Mouse (Mus musculus) heart, adult 2 months (tissue): ENCODE measurements around the gene Creb3. TPM values are rescaled to one million over a fixed set of nuclear protein-coding genes. Genes with fewer than 3 reads are reported as not detected.
A peak's percentile ranks its signal among the peaks of the same experiment; 100 is the strongest.

ENCODE experiments used
- DNase-seq, 2 experiments: peaks; one replicate each; pipeline ENCODE4 v3.0.0; 2021
- H3K27ac ChIP-seq: fragments of 200-600 bp; 2 replicates; pipeline ENCODE4 v1.8.1; 2022
- H3K27me3 ChIP-seq: fragments of 200-500 bp; 2 replicates; pipeline ENCODE4 v1.6.1; 2012; ENCODE audit warnings: mild to moderate bottlenecking, low read length, inconsistent platforms, mixed read lengths; ENCODE audit not compliant: control insufficient read depth, insufficient read depth
- H3K36me3 ChIP-seq: fragments of 200-500 bp; 2 replicates; pipeline ENCODE4 v1.6.1; 2012; ENCODE audit warnings: low read length, inconsistent platforms; ENCODE audit not compliant: control insufficient read depth, insufficient read depth
- H3K4me1 ChIP-seq: fragments of 200-500 bp; 2 replicates; pipeline ENCODE4 v1.6.1; 2011; ENCODE audit warnings: low read length; ENCODE audit not compliant: control insufficient read depth, insufficient read depth
- H3K4me3 ChIP-seq: fragments of 200-600 bp; 2 replicates; pipeline ENCODE4 v1.8.1; 2022
- H3K79me2 ChIP-seq: fragments of 200-500 bp; replicated peaks from 2 replicates; pipeline ENCODE4 v1.6.1; 2012; ENCODE audit warnings: mild to moderate bottlenecking, inconsistent platforms, low read length, moderate library complexity, mixed read lengths; ENCODE audit not compliant: control insufficient read depth, insufficient read depth
- H3K9ac ChIP-seq: fragments of 200-500 bp; 2 replicates; pipeline ENCODE4 v1.6.1; 2012; ENCODE audit warnings: low read depth, mild to moderate bottlenecking, control low read depth, inconsistent platforms, low read length, mixed read lengths
- CTCF ChIP-seq: fragments of 200-600 bp; IDR thresholded peaks from 2 replicates; pipeline ENCODE4 v1.8.1; 2022; ENCODE audit warnings: antibody characterized with exemption, mild to moderate bottlenecking, moderate library complexity
- EP300 ChIP-seq: fragments of 200-500 bp; IDR thresholded peaks from 2 replicates; pipeline ENCODE4 v1.6.1; 2011; ENCODE audit warnings: low read depth, low read length, control low read depth; ENCODE audit not compliant: insufficient read depth
- POLR2A ChIP-seq: fragments of 200-500 bp; IDR thresholded peaks from 2 replicates; pipeline ENCODE4 v1.6.1; 2011; ENCODE audit warnings: mild to moderate bottlenecking, low read depth, low read length, control low read depth; ENCODE audit not compliant: insufficient read depth
- WGBS: fragments of 180-500 bp; shearing (Covaris S2); methylation state at CpG from one replicate; pipeline ENCODE4 v1.1.7; 2018; 5-methylcytosine and 5-hydroxymethylcytosine counted together
- intact Hi-C: fragments of 180-260 bp; cut with DNase I; formaldehyde crosslinking; loops from one replicate; pipeline ENCODE4 v1.15.1; 2025
- polyA plus RNA-seq: library from polyadenylated mRNA; depleted of rRNA; stranded (reverse); fragments of >200 nt; gene quantifications from 2 replicates; pipeline ENCODE4 v1.2.3, GENCODE M21; 2012
- total RNA-seq, 2 experiments: library from RNA; stranded (reverse); gene quantifications; 2 replicates each; pipeline ENCODE4 v1.2.3; 2021

Creb3 gene
- total and polyA plus RNA-seq, 3 experiments: 29.8 to 46.5 (median 44.0) TPM

DNA sequence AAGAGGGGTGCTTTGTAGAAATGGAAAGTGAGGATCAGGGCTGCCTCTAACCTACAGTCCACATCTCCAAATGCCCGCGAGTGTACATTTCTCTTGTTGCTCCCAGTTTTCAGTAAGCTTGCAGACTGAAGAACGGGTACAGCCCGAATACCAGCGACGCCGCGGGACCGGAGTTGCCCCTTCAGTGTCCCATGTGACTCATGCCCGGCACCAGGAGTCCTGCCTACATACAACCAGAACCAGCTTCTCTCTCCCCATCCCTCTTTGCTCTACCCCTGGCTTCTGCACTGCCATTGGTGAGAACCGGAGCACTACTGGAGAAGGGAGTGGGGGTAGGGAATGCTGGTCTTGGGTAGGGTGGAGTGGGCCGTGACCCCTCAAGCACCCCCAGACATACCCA is 19.2 kb downstream of the Creb3 start:
- Histone ChIP-seq H3K4me1 (peaks cover 28% of the 10 kb centered on the region), H3K27me3 (no peaks in the 10 kb centered on the region), H3K27ac (no peak overlapping the region), H3K79me2 (0 out of 2 replicates have a peak, but pooled peaks cover under 1% of the 10 kb centered on the region), H3K36me3 (no peaks in the 10 kb centered on the region), H3K9ac (no peak overlapping the region), H3K4me3 (no peak overlapping the region)
- intact Hi-C loops: no loop called here
- TF ChIP-seq CTCF: no peak
- TF ChIP-seq POLR2A: no peak
- TF ChIP-seq EP300: no peak
- 95% methylated on average over 12 of the region's 12 CpGs for WGBS
- no peak for DNase-seq

DNA sequence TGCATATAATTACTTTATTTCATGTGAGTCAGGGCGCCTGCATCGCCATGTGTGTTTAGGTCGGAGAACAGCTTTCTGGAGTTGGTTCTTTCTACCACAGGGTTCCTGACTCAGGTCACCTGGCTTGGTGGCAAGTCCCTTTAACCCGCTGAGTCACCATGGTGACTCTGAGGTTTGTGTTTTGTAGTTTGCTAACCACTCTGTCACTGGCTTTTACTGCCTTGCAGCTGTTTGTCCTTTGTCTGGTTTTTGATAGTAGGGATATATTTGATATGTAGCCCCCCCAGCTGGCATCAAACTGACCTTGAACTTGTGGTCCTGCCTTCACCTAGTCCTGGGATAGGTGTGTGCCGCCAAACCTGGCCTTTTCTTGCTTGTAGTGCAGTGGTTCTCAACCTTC is 20.1 kb downstream of the Creb3 start:
- Histone ChIP-seq H3K4me1 (peaks cover 29% of the 10 kb centered on the region), H3K79me2 (no peaks in the 10 kb centered on the region), H3K27me3 (no peaks in the 10 kb centered on the region), H3K27ac (no peak overlapping the region; the same call in 1 of the 2 replicates), H3K4me3 (no peak overlapping the region), H3K36me3 (no peaks in the 10 kb centered on the region), H3K9ac (no peak overlapping the region)
- no peak for DNase-seq
- 93% methylated on average over 5 of the region's 5 CpGs for WGBS
- intact Hi-C loops: no loop called here
- TF ChIP-seq EP300: no peak
- no peak for TF ChIP-seq POLR2A
- no peak for TF ChIP-seq CTCF

DNA sequence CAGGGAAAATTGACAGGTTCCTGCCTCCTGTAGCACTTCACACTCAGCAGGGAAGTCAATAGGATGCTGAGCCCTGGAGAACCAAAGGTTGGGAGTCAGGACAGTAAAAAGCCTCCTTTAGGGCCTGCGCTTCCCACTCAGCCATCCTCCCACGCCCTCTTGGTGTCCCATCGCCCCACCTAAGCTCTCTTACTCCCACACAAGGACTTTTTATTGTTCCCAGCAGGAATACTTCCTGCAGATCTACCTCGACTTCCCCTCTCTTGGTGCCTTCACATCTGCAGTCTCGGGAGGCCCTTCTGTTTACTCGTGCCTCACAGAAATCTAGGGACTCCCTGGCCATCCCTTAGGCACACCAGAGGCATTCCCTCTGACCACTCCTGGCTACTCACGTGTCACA is 21.3 kb downstream of the Creb3 start:
- peaks cover 33% of the 10 kb centered on the region for H3K4me1 ChIP-seq
- no peak overlapping the region for H3K9ac ChIP-seq
- WGBS: 53% methylated on average over 7 of the region's 7 CpGs
- no peak overlapping the region for H3K4me3 ChIP-seq
- H3K36me3 ChIP-seq: no peaks in the 10 kb centered on the region
- H3K27ac ChIP-seq: peak overlapping the region; percentile 75
- intact Hi-C loops: no loop called here
- no peak for DNase-seq
- no peaks in the 10 kb centered on the region for H3K79me2 ChIP-seq
- peak; percentile 44; the same call in 1 of the 2 replicates for TF ChIP-seq POLR2A
- peak; percentile 62; the same call in 1 of the 2 replicates for TF ChIP-seq EP300
- no peak for TF ChIP-seq CTCF
- no peaks in the 10 kb centered on the region for H3K27me3 ChIP-seq

- H3K79me2 ChIP-seq: no peaks in the 10 kb centered on the region
- peak within 1 kb of the TSS; percentile 75 for H3K27ac ChIP-seq
- 52% methylated on average over 12 of the region's 12 CpGs for WGBS
- H3K4me3 ChIP-seq: no peak within 1 kb of the TSS
- H3K9ac ChIP-seq: no peak within 1 kb of the TSS; the same call in 1 of the 2 replicates
- peaks cover 31% of the 10 kb centered on the region for H3K4me1 ChIP-seq
- peak; percentile 47 for TF ChIP-seq CTCF
- TF ChIP-seq EP300: peak; percentile 79; the same call in 1 of the 2 replicates
- TF ChIP-seq POLR2A: peak; percentile 46; the same call in 1 of the 2 replicates
- peak; percentile 57 to 59 for DNase-seq
- intact Hi-C loops: no loop called here
- no peaks in the 10 kb centered on the region for H3K27me3 ChIP-seq
- H3K36me3 ChIP-seq: no peaks in the 10 kb centered on the region
Observed at GRCm38 (mm10) chr4:43584444-43585416, 22.6 kb downstream of the Creb3 start, which contains the start of gene Msmp. Gene Msmp, minus strand, starts transcription at chr4:43584494.

- TF ChIP-seq POLR2A (peak; percentile 43; the same call in 1 of the 2 replicates), CTCF (no peak)
- no peaks in the 10 kb centered on the region for H3K36me3 ChIP-seq
- 40% methylated on average over 10 of the region's 10 CpGs for WGBS
- intact Hi-C loops: loop anchor here (2.0 kb wide), 1 partner anchor 147 kb away; no protein-coding TSS in a partner anchor
- no peak overlapping the region for H3K4me3 ChIP-seq
- DNase-seq: no peak
- peak overlapping the region; percentile 37; the same call in 1 of the 2 replicates for H3K9ac ChIP-seq
- H3K27ac ChIP-seq: peak overlapping the region; percentile 90
- no peaks in the 10 kb centered on the region for H3K27me3 ChIP-seq
- no peaks in the 10 kb centered on the region for H3K79me2 ChIP-seq
- H3K4me1 ChIP-seq: peaks cover 30% of the 10 kb centered on the region
Observed at GRCm38 (mm10) chr4:43585682-43586081, 23.6 kb downstream of the Creb3 start.

DNA sequence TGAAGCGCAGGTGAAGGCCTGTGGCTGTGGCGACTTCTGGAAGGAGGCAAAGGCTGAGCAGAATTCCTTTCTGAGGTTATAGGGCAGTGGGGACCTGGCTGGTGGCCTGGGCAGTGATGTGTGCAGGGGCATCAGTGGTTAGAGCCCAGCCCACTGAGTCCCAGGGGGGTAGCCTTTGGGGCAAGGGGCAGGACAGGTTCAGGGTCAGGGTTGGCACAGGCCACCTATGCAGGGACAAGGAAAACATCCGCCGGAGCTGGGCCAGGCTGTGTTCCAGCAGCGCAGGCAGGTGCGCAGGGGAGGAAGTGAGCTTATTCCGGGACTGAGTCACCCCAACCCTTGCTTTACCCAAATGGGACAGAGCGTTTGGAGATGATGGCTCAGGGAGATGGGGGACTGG is 24.3 kb downstream of the Creb3 start:
- Histone ChIP-seq H3K9ac (no peak overlapping the region), H3K36me3 (no peaks in the 10 kb centered on the region), H3K27me3 (no peaks in the 10 kb centered on the region), H3K79me2 (no peaks in the 10 kb centered on the region), H3K4me3 (no peak overlapping the region), H3K4me1 (peaks cover 30% of the 10 kb centered on the region), H3K27ac (peak overlapping the region; percentile 90)
- 33% methylated on average over 8 of the region's 8 CpGs for WGBS
- intact Hi-C loops: loop anchor here (2.0 kb wide), 1 partner anchor 146 kb away; no protein-coding TSS in a partner anchor
- TF ChIP-seq EP300 (peak; percentile 77; the same call in 1 of the 2 replicates), POLR2A (no peak; the same call in 1 of the 2 replicates), CTCF (no peak)
- DNase-seq: peak; percentile 72 to 82
